Mouse (Mus musculus): ENCODE data around the gene Por. TPM values are rescaled to one million over a fixed set of nuclear protein-coding genes. Genes with fewer than 3 reads are reported as not detected.

Por gene
- total and polyA plus RNA-seq, 2 experiments from 2014 or later, result 44.9 to 71.7 TPM

DNA sequence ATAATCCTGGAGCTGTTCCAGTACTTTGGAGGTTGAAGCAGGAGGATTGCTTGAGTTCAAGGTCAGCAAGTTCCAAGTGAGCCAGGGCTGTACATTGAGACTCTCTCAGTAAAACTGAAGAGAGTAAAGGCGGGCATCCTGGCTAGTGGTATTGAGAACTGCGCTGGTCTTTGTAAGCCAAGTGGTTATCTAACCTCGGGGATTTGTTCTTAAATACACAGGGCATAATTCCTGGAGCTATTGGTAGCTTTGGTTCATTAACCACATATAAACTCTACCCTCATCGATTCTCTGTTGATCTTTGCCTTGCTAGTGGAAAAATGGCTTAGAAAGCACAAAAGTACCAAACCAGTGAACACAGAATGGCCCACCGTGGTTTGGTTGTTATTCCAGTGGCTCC is 20.6 kb downstream of the Por start:
- H3K4me3 ChIP-seq (ENCODE audit: low read depth, low read length), result peak overlapping the region; percentile 86
- H3K9me3 ChIP-seq (replicated peaks; ENCODE audit: control insufficient read depth, low read length), result no peaks in the 10 kb centered on the region
- TF ChIP-seq EP300 (IDR thresholded peaks at IDR 0.05; ENCODE audit: low read depth) (no peak), CTCF (IDR thresholded peaks at IDR 0.05; ENCODE audit: low read depth) (no peak)
- H3K4me2 ChIP-seq (ENCODE audit: low read depth, low read length), result peak overlapping the region; percentile 99
- DNase-seq (ENCODE audit: low spot score) (no peak), ATAC-seq (ENCODE audit: insufficient read depth, low read depth) (no peak)
- 85% methylated on average over 5 of the region's 5 CpGs for WGBS
- peaks cover 4% of the 10 kb centered on the region; the same call in 1 of the 2 replicates for H3K36me3 ChIP-seq (replicated peaks; ENCODE audit: control insufficient read depth, insufficient read depth, low read length)
- H3K27ac ChIP-seq (ENCODE audit: low read depth), result peak overlapping the region; percentile 38; the same call in 1 of the 2 replicates
- H3K4me1 ChIP-seq (ENCODE audit: control insufficient read depth, insufficient read depth), result peaks cover 24% of the 10 kb centered on the region
- H3K27me3 ChIP-seq (ENCODE audit: control insufficient read depth, insufficient read depth, low read length), result no peaks in the 10 kb centered on the region
- H3K9ac ChIP-seq (replicated peaks; ENCODE audit: low read depth, low read length), result peak overlapping the region; percentile 84

DNA sequence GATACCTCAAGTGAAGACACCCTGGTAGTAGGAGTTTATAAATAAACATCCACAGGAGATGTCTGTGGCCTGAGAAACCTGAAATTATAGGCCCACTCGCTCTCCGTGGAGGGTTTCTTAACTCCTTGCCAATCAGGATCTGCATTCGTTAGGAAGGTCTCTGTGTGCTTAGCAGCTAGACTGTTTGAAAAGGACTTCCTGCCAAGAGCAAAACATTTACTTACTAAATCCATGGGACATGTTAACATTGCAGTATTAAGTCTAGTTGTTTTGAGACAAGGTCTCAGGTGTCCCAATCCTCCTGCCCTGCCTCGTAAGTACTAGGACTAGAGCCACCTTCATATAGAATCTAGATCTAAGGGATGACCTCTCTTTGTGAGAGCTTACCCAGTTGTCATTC is 21.4 kb downstream of the Por start:
- Histone ChIP-seq H3K9ac (replicated peaks; ENCODE audit: low read depth, low read length) (no peak overlapping the region), H3K9me3 (replicated peaks; ENCODE audit: control insufficient read depth, low read length) (no peaks in the 10 kb centered on the region), H3K4me3 (ENCODE audit: low read depth, low read length) (no peak overlapping the region), H3K27me3 (ENCODE audit: control insufficient read depth, insufficient read depth, low read length) (no peaks in the 10 kb centered on the region), H3K4me2 (ENCODE audit: low read depth, low read length) (no peak overlapping the region), H3K27ac (ENCODE audit: low read depth) (no peak overlapping the region), H3K36me3 (replicated peaks; ENCODE audit: control insufficient read depth, insufficient read depth, low read length) (peaks cover 4% of the 10 kb centered on the region; the same call in 1 of the 2 replicates), H3K4me1 (ENCODE audit: control insufficient read depth, insufficient read depth) (peaks cover 24% of the 10 kb centered on the region)
- 65% methylated on average over 4 of the region's 4 CpGs for WGBS
- DNase-seq (ENCODE audit: low spot score), result no peak
- no peak for TF ChIP-seq CTCF (IDR thresholded peaks at IDR 0.05; ENCODE audit: low read depth)
- no peak for TF ChIP-seq EP300 (IDR thresholded peaks at IDR 0.05; ENCODE audit: low read depth)
- no peak for ATAC-seq (ENCODE audit: insufficient read depth, low read depth)

DNA sequence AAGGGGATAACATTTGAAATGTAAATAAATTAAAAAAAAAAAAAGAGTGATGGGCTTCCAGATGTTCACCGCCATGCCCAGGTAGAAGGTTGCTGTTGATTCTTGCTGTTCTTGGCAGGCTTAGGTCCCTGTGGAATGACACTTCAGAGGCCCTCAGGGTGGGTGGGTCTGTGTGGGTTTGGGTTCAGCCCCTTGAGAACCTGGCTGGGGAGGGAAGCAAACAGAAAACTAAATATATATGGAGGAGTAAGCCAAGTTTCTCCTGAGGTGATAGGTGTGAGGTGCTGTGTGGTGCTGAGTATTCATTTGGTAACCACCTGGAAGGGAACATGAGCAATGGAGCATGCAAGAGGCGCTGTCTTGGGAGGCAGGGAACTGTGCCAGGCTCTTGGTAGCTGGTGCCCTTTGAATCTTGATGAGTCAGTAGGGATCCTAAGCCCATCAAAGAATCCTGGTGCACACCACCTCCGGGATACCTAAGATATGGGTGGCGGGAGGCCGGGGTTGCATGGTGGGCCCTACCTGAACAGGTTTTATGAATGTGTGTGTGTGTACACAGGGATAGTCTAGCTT is 23.5 kb downstream of the Por start:
- H3K9me3 ChIP-seq (replicated peaks; ENCODE audit: control insufficient read depth, low read length), result no peaks in the 10 kb centered on the region
- no peaks in the 10 kb centered on the region for H3K27me3 ChIP-seq (ENCODE audit: control insufficient read depth, insufficient read depth, low read length)
- WGBS, result 94% methylated on average over 5 of the region's 5 CpGs
- no peak for ATAC-seq (ENCODE audit: insufficient read depth, low read depth)
- no peak for DNase-seq (ENCODE audit: low spot score)
- H3K4me1 ChIP-seq (ENCODE audit: control insufficient read depth, insufficient read depth), result peaks cover 18% of the 10 kb centered on the region
- H3K27ac ChIP-seq (ENCODE audit: low read depth), result no peak overlapping the region
- TF ChIP-seq EP300 (IDR thresholded peaks at IDR 0.05; ENCODE audit: low read depth) (no peak), CTCF (IDR thresholded peaks at IDR 0.05; ENCODE audit: low read depth) (no peak)
- peaks cover 4% of the 10 kb centered on the region; the same call in 1 of the 2 replicates for H3K36me3 ChIP-seq (replicated peaks; ENCODE audit: control insufficient read depth, insufficient read depth, low read length)
- H3K9ac ChIP-seq (replicated peaks; ENCODE audit: low read depth, low read length), result no peak overlapping the region
- H3K4me3 ChIP-seq (ENCODE audit: low read depth, low read length), result no peak overlapping the region
- no peak overlapping the region for H3K4me2 ChIP-seq (ENCODE audit: low read depth, low read length)

- WGBS, result 63% methylated on average over 7 of the region's 7 CpGs
- no peak for DNase-seq (ENCODE audit: low spot score)
- Histone ChIP-seq H3K27ac (ENCODE audit: low read depth) (no peak overlapping the region), H3K4me3 (ENCODE audit: low read depth, low read length) (no peak overlapping the region), H3K9me3 (replicated peaks; ENCODE audit: control insufficient read depth, low read length) (no peaks in the 10 kb centered on the region), H3K36me3 (replicated peaks; ENCODE audit: control insufficient read depth, insufficient read depth, low read length) (peaks cover 4% of the 10 kb centered on the region; the same call in 1 of the 2 replicates), H3K27me3 (ENCODE audit: control insufficient read depth, insufficient read depth, low read length) (no peaks in the 10 kb centered on the region), H3K4me1 (ENCODE audit: control insufficient read depth, insufficient read depth) (peaks cover 12% of the 10 kb centered on the region), H3K9ac (replicated peaks; ENCODE audit: low read depth, low read length) (no peak overlapping the region), H3K4me2 (ENCODE audit: low read depth, low read length) (no peak overlapping the region)
- TF ChIP-seq CTCF (IDR thresholded peaks at IDR 0.05; ENCODE audit: low read depth) (no peak), EP300 (IDR thresholded peaks at IDR 0.05; ENCODE audit: low read depth) (no peak)
- no peak for ATAC-seq (ENCODE audit: insufficient read depth, low read depth)
Measured at GRCm38 (mm10) chr5:135695277-135695721, 25.5 kb downstream of the Por start.

DNA sequence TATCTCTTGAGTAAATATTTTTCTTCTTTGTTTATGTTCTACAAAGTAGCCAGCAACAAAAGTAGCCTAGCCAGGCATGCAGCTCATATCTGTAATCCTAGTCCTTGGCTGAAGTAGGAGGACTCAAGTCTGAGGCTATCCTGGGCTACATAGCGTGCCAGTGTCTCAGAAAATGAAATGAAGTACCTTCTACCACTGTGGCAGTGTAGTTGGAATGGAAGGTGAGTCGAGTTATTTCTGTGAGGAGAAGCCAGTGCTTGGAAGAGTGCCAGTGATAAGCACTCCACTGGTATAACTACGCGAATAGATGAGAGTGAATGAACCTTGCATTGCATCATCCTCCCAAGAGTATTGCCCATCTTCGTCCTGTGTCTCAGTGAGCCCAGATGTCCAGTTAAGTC is 27.9 kb downstream of the Por start:
- Histone ChIP-seq H3K9ac (replicated peaks; ENCODE audit: low read depth, low read length) (no peak overlapping the region), H3K9me3 (replicated peaks; ENCODE audit: control insufficient read depth, low read length) (no peaks in the 10 kb centered on the region), H3K4me2 (ENCODE audit: low read depth, low read length) (no peak overlapping the region), H3K4me3 (ENCODE audit: low read depth, low read length) (no peak overlapping the region), H3K36me3 (replicated peaks; ENCODE audit: control insufficient read depth, insufficient read depth, low read length) (0 out of 2 replicates have a peak, but pooled peaks cover 3% of the 10 kb centered on the region), H3K27me3 (ENCODE audit: control insufficient read depth, insufficient read depth, low read length) (no peaks in the 10 kb centered on the region), H3K27ac (ENCODE audit: low read depth) (no peak overlapping the region), H3K4me1 (ENCODE audit: control insufficient read depth, insufficient read depth) (peaks cover 14% of the 10 kb centered on the region; the same call in 1 of the 2 replicates)
- DNase-seq (ENCODE audit: low spot score), result no peak
- no peak for ATAC-seq (ENCODE audit: insufficient read depth, low read depth)
- no peak for TF ChIP-seq CTCF (IDR thresholded peaks at IDR 0.05; ENCODE audit: low read depth)
- TF ChIP-seq EP300 (IDR thresholded peaks at IDR 0.05; ENCODE audit: low read depth), result no peak
- 28% methylated on average over 5 of the region's 5 CpGs for WGBS

GRCm38 (mm10) chr5:135701601-135702000 is 31.8 kb downstream of the Por start:
- WGBS, result 92% methylated on average over 4 of the region's 4 CpGs
- 0 out of 2 replicates have a peak, but pooled peaks cover 4% of the 10 kb centered on the region for H3K36me3 ChIP-seq (replicated peaks; ENCODE audit: control insufficient read depth, insufficient read depth, low read length)
- TF ChIP-seq CTCF (IDR thresholded peaks at IDR 0.05; ENCODE audit: low read depth) (no peak), EP300 (IDR thresholded peaks at IDR 0.05; ENCODE audit: low read depth) (no peak)
- no peak for ATAC-seq (ENCODE audit: insufficient read depth, low read depth)
- H3K27ac ChIP-seq (ENCODE audit: low read depth), result peak overlapping the region; percentile 67
- DNase-seq (ENCODE audit: low spot score), result no peak
- H3K9me3 ChIP-seq (replicated peaks; ENCODE audit: control insufficient read depth, low read length), result no peaks in the 10 kb centered on the region
- peaks cover 18% of the 10 kb centered on the region for H3K4me1 ChIP-seq (ENCODE audit: control insufficient read depth, insufficient read depth)
- H3K4me2 ChIP-seq (ENCODE audit: low read depth, low read length), result no peak overlapping the region
- H3K9ac ChIP-seq (replicated peaks; ENCODE audit: low read depth, low read length), result no peak overlapping the region
- no peak overlapping the region for H3K4me3 ChIP-seq (ENCODE audit: low read depth, low read length)
- H3K27me3 ChIP-seq (ENCODE audit: control insufficient read depth, insufficient read depth, low read length), result no peaks in the 10 kb centered on the region

Data from heart, postnatal 0 days (tissue).